Mouse (Mus musculus) megakaryocyte progenitor cell, adult 5-6 weeks (primary cell): ENCODE measurements at regions not wholly inside any gene's neighbourhood (a gene's known extent, or its start where the extent isn't known, plus 50 kb on each side); places are given as distances from the start of the nearest gene placed in this dataset.
A peak's percentile ranks its signal among the peaks of the same experiment; 100 is the strongest.

ENCODE experiments used
- ATAC-seq: replicated peaks from 2 replicates; pipeline ENCODE4 v1.8.0; 2016; ENCODE audit warnings: mild to moderate bottlenecking, moderate TSS enrichment, inconsistent platforms; ENCODE audit not compliant: poor library complexity

DNA sequence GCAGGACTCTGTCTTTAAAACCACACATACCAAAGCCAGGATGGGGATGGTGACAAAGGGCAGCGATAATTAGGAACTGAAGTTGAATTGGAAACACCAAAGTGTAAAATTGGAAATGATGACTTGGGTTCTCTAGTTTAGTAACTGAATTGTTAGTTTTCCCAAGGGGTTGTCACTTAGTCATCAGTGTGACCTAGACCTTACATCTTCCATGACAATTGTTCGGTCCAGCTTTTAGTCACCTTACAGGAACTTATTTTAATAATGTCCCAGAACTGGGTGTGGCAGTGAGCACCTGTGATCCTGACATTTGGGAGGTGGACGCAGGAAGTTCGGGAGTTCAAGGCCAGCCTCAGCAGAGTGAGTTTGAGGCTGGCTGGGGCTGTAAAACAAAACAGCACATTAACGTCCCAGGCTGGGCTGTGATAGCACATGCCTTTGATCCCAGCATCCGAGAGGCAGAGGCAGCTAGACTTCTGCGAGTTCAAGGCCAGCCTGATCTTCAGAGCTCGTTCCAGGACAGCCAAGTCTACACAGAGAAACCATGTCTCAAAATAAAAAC is 81.9 kb upstream of the Hes1 start:
- ATAC-seq: no peak

DNA sequence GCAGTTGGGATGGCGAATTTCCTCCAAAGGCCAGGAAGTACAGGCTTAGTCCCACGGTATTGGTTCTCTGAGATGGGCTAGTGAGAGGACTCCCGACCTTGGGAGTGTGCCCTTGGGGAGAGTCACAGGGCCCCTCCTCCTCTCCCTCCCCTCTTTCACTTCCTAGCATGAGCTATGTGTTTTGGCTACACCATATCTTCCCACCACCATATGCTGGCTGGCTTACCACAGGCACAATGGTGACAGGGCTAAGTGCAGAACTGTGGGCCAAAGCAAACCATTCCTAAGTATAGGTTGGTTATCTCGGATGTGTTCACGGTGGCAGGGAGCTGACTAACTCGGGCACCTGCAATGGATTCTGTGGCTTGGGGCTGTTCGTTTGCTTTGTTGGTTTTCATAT is 81.0 kb upstream of the Hes1 start:
- peak; percentile 34; the same call in 1 of the 2 replicates for ATAC-seq

DNA sequence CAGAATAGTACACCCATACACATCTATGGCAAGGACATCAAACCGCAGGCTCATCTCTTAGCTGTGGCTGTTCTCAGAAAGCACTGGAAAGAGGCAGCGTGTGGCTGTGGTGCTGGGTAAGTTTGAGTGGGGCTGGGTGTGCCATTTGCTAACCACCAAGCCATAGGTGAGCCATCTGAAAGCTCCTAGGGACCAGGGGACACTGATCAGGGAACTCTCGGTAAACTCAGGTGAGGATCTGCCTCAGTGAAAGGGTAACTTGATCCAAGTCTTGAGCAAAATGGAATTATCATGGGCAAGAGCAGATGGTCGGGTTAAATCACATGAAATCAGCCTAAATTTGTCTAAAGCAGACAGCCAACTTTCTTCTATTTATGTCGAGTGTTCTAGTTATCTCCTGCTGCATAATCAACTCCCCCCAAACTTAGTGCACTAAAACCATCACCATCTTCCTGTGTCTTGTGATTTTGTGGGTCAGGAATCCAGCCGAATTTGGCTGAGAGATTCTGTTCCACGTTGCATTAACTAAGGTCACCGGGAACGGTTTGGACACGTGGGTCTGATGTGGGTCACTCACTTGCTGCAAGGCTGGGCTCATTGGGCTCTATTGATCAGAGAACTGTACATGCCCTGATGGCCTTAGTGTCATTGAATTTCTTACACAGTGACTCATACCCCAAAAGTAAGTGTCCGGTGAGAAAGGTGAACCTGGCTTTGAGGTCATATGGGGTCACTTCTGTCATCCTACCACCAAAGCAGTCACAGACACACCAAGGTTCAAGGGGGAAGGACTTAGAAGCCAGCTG is 78.9 kb upstream of the Hes1 start:
- no peak for ATAC-seq

DNA sequence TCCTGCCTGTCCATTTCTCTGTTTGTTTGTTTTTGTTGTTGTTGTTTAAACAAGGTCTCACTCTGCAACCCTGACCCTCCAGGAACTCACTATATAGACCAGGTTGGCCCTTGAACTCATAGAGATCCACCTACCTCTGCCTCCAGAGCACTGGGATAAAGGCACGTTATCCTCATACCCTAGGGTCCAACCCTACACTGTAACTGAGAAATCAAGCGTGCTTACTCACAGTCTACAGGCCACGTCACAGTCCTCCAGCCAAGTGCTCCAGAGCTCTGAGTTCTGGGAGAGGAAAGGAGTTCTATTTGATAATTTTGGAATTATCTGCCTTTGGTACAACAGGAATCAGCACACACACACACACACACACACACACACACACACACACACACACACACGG is 76.6 kb upstream of the Hes1 start:
- ATAC-seq: no peak

DNA sequence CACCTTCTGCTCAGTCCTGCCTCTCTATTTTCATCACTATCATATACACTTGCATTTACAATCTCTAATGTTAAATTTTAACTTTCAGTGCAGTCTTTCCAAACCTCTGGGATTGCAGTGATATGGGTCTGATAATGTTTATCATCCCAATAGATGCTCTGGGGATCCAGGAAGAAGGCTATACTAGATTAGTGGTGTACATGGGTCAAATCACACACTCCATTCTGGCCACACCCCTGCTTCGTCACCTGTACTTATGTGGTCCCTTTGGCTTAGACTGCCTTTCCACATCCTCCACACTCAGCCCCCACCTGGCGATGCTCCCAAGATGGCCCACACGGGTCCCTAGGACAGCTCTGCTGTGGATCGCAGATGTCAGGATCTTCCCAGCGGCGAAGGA is 76.2 kb upstream of the Hes1 start:
- no peak for ATAC-seq

DNA sequence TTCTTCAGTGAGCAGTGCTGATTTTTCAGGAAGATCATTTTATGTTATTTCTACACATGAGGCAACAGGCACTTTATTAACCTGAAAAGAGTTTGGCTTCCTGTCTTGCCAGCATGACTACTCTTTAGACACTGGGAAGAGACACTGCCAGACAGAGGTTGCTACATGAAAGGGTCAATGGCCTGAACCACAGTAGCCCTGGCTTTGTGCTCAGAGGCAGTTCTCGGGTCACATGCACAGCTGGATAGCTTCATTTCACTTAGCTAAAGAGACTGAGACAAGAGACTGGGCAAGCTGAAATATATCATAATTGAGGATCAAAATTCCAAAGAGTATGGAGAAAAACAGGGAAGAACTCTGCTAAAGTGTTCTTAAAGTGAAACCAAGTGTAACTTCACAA is 74.9 kb upstream of the Hes1 start:
- no peak for ATAC-seq

DNA sequence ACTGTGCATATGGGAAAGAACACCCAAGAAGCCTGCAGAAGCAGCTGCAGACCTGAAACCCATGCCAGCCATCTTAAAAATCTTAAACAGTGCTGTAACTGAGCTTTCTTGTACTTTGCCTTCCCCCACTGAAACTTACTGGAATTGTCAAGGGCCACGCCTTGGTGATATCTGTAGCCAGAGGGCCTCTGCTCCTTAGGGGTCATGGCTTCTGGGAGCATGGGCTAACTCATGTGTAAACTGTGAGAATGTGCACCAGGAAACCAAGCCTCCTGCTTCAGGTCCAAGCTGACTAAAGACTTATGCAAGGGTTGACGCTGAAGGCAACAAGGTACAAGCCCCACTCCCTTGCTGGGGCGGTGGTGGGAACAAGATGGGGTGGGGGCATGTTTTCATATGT is 73.8 kb upstream of the Hes1 start:
- ATAC-seq: no peak; the same call in 1 of the 2 replicates

DNA sequence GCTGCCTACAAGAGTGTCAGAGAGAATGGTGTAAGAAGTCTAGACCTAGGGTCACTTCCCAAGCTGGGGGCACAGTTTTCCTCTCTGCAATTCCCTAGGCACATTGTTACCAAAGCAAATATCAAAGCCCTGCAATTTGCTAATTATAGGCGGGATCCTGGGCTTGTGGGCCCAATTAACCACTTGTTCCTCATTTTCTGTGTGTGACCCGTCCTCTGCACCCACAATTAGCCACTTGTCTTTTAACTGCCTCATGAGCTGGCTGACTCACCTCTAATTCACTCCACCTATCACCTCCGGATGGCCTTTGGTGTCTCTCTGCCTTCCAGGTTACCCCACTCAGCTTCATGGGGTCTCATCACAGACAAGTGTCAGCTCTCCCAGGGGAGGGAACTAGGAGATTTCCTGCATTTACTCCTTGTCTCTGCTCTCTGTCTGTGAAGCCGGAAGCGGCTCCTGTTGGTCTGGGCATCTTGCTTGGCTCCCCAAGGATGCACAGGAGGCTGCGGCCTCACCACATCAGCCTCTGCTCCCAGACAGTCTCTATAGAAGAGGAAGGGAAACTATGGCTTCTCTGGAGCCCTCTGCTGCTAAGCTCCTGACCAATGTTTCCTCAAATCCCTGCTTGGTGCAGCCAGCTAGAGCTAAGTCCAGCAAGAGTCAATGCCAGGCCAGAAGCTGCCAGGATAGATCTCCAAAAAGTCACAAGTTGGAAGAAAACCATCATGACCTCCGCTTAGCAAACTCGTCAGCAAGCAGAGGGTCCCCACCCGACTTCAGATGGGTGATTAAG is 73.2 kb upstream of the Hes1 start:
- peak; percentile 68 for ATAC-seq

DNA sequence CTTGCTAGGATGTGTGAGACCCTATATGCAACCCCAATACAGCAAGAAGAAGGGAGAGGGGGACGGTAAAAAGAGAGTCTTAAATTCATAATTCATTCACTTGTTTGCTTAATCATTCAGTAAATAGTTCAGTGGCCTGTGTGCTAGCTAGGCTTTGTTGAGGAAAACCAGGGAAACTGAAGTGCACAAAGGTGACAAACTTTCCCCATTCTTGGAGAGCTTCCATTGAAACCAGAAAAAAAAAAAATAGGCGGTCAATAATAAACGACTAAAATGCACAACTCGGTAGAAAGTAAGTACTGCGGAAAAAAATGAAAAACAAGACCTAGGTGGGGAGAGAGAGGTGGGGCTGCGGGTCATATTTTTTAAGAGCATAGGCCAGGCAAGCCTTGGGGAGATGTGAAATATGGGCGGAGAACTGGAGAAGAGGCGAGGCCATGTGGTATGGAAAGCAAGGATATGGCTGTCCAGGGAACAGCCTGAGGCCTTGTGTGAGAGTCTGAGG is 72.3 kb upstream of the Hes1 start:
- ATAC-seq: no peak

DNA sequence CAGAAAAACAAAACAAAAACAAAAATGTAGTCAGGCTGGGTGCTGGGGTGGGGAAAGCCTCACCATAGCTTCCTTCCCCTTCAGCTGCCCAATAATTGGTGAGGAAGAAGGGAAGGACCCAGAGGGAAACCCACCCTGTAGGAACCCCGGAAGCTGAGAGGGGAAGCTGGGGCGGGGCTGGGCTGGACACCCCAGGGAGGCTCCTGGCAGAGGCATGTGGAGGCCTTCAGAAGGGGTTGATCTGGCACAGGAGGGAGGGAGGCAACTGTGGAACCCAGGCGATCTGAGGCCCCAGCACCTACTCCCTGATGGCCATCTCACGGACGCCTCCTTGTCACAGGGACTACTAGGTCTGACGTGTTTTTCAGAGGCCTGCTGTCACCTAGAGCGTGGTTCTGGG is 71.1 kb upstream of the Hes1 start:
- ATAC-seq: 0 out of 2 replicates have a peak, but pooled peaks have one; percentile 7

DNA sequence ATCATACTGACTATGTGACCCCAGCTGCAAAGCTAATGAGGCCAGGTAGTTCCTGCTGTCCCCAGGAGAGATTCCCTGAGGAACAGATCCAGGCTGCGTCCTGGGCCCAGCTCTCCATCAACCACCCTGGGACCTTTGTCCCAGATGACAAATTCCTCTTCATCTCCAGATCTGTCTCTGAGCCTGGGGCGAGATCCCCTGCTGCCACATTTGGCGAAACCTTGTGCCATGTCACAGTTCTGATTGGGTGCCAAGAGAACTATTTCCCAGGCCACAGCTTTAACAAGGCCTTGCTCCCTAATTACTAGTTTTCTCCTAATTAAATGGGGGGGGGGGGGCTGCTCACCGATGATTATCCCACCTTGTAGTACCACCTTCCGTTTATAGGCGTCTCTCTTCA is 70.6 kb upstream of the Hes1 start:
- no peak for ATAC-seq

DNA sequence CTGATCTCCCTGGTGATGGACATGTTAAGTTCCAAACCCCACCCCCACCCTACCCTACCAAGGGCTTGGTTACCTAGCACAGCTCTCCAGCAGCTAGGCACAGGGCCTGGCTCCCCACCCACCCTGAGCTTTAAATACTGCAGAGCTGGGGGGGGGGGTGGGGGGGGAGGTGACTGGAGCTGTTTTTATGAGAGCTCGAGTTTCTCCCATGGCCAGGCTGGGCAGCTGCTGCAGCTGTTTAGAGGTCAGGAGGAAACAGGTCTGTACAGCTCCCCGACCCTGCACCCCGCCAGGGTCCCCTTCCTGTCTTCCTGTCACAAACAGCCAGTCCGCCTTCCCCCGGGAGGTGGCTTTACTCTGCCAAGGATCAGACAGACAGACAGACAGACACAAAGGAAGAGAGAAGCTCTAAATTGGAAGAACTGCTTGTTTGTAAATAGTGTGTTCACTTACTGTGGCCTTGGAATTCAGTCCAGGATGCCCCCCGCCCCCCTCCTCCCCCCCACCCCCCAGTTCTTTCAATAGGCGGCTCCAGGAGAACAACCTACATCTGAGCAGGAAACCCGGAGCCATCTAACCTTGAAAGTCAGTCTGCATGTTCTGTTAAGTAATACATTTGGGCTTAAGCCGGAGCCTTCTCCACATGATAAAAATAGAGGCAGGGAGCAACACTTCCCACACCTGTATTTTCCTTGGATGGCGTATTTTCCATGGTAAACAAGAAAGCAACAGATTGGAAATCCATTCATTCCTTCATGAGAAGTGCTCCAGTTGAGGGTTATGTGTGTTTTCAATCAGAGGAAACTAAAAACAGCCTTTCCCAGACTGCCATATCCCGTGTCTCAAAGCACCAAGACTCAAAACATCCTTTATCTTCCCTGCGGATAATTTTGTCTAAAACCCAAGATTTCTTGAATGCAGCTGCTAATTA is 67.8 kb upstream of the Hes1 start:
- no peak for ATAC-seq

DNA sequence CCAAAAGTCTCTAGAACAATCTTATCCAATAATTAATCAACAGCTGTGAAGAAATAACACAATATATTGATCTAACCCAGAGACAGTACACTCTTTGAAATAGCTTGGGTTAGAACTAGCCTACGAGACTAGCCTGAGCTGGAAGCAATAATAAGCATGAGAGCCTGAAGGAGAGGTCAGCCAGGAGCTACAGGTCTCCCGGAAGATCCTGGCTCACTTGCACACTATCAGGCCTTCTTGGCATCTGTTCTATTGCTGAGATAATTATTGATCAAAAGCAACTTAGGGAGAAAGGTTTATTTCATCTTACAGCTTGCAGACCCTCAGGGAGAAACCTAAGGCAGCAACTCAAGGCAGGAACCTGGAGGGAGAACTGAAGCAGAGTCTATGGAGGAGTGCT is 64.0 kb upstream of the Hes1 start:
- no peak for ATAC-seq

DNA sequence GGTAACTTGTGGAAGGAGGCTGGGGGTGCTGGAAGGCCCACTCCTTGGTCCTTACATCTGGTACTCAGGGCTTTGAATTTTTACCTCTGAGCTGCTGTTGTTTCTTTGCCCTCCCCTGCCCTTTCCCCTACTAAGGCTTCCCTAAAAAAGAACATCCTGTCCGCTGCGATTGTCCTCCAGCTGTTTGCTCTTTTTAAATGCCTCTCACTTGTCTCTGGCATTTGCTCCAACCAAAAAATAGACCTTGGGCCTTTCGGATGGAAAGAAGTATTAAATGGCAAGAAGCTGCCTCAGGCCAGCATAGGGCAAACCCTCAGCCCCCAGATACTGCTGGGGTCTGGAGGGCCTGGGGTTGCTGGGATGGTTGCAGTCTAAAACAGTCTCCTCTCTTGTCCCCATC is 59.1 kb upstream of the Hes1 start:
- no peak for ATAC-seq

DNA sequence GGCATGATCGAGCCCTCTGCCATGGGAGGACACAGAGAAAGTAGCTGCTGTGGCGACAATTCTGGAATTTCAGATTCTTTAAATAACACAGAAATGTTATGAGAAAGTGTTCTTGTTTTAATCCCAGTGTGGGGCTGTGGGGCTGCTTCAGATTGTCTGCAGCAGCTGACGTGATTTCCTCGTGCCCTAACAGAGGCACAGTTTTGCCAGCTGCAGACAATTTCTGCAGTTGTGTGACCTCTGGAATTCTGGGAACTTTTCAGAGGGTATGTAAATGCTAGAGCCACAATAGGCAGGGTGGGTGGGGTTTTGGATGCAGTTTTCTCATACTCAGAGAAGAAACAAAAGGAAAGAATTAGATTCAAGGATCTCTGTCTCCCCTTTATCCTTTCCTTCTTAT is 57.4 kb upstream of the Hes1 start:
- ATAC-seq: no peak

DNA sequence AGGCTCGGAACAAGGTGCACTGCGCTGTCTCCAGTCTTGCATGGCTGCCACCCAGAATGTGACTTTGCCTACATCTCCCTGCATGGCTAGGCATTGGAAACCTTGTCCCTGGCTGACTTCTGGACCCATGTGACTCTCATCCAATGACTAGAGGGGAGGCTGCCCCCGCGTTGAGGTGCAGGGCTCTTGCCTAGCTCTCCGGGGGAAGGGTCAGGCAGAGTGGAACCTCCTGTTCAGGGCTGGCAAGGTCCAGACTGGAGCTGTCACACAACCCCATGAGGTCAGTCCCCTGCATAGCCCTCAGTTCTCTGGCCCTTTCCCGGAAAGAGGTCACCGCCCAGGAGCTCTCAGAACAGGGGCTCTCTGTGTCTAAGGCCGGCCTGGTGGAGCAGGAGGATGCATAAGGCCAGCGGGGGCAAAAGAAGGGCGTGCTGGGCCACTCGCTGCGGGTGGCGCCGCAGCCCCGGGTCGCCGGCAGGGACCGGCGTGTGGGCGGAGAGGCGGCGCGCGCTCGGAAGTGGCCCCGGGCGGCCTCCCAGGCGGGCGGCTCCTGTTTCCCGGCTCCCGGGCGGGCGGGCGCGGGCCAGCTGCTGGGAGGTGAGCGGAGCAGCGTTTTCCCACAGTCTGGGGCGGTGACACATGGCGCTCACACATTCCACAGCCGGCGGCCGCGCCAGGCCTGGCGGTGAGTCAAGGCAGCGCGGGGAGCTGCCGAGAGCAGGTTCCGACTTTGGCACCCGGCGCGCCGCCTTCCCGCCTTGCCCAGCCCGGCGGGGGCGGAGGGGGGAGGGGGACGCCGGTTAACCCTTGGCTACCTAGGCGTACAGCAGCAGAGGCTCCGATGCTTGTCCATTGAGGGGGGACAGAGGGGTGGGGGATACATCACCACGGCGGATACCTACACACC is 55.5 kb upstream of the Hes1 start:
- ATAC-seq: peak; percentile 70

DNA sequence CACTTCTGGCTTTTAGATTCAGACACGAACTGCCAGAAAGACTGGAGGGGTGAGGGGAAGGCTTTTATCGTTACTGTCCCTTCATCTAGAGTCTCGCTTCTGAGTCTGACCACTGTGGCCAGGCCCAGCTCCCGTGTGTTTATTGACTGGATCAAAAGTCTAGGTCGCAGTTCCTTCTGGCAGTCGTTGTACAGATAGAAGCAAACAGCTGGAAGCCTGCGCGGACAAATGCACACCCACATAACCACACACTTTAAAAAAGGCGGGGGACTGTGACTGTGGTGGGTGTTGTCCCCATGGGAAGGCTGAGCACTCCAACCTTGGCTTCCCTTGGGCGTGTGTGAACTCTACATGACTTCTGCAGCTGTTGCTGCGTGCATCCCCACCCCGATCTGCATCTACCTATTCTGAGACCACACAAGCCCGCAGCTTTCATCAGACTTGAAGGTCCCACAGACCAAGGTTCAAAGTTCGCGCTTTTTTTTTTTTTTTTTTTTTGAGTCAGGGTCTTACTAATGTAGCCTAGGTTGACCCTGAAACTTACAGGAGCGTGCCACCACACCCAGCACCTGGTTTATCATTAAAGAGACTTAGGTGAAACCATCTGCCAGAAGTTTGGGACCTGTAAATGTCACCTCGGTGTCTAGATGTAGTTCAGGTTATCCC is 54.5 kb upstream of the Hes1 start:
- ATAC-seq: peak; percentile 58

DNA sequence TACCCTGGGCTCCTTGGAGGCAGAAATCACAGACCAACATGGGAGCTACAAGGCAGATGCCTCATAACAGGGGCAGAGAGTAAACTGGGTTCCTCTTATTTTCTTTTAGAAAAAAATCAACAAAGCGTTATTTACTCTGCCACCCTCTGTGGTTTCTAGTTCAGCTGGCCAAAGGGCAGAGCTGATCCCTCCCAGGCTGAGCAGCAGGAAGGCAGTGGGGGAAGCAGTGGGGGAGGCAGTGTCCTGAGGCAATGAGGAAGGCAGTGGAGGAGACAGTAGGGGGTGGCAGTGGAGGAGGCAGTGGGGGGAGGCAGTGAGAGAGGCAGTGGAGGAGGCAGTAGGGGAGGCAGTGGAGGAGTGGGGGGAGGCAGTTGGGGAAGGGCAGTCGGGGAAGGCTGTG is 51.1 kb upstream of the Hes1 start:
- ATAC-seq: peak; percentile 59

DNA sequence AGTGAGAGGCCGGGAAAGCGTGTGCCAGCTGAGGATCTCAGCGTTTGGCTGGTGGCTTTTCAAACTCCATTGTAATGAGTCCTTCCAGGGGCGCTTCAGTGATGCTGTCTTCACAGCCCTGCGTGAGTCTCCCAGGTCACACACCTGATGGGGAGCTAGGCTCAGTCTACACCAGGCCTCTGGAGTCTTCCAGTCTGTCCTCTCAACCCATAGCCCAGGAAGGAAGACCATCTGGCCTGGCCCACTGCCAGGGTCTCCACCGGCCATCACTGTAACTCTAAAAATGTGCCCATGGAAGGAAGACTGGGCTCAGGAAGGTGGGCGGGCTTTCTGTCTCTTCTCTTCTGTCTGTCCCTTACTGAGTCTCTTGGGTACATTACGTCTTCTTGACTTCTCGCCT is 50.2 kb upstream of the Hes1 start:
- no peak for ATAC-seq
